17 mouse cellular contexts compared by ENCODE assay signal in the genomic region with DNA sequence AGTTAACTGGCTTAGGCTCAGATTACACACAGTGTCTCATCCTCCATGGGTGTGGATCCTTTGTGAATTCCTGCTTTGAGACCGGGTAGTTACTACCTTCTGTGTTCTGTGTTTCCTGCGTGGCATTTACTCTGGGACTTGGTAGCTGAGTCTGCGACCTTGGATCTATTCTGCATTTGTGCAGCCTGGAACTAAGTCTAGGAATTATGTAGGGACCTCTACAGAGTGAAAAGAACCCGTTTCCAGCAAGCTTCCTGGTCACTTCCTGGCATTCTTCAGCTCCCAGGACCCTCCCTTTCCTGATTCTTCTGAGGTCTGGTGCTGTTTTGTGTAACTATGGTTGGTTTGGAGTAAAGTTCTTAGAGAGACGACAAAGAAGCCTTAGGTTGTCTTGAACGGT. TPM values are rescaled to one million over a fixed set of nuclear protein-coding genes. Genes with fewer than 3 reads are reported as not detected.
DNase-seq lines count a peak whose midpoint lies in the region; TF ChIP-seq lines count a peak whose summit lies in the region.
"Had no signal": no experiment of that assay in that cellular context is flagged by ENCODE, and none has a peak within 500 bp of the region (broad histone marks: within the 10 kb centered on the region; RNA-seq: fewer than 3 reads in every experiment).

No protein-coding gene starts in this region.

- H3K27me3 ChIP-seq in E14TG2a.4 (ENCODE audit: insufficient read depth, low read length) = no peaks in the 10 kb centered on the region; the same call in 1 of the 2 replicates
- H3K27me3 ChIP-seq in heart, adult 2 months (ENCODE audit: control insufficient read depth, insufficient read depth, low read length) = no peaks in the 10 kb centered on the region
- H3K27me3 ChIP-seq: forebrain, embryonic 13.5 days; stomach, embryonic 15.5 days had no signal

- no peak for TF ChIP-seq CTCF in E14TG2a.4 (conservative IDR thresholded peaks at IDR 0.05; ENCODE audit: low read length)
- TF ChIP-seq CTCF in heart, adult 2 months (IDR thresholded peaks at IDR 0.05) = no peak

- H3K79me2 ChIP-seq in heart, adult 2 months (replicated peaks; ENCODE audit: control insufficient read depth, insufficient read depth, low read length) = no peaks in the 10 kb centered on the region

- no peaks in the 10 kb centered on the region for H3K36me3 ChIP-seq in E14TG2a.4 (ENCODE audit: insufficient read depth, low read length)
- H3K36me3 ChIP-seq in heart, adult 2 months (ENCODE audit: control insufficient read depth, insufficient read depth, low read length) = no peaks in the 10 kb centered on the region
- H3K36me3 ChIP-seq: stomach, embryonic 15.5 days had no signal

- peak; percentile 20 for DNase-seq in kidney, adult 11 months
- no peak for DNase-seq in kidney, postnatal 4 days
- peak in 1 of 2 experiments; percentile 51 for DNase-seq in heart, adult 2 months
- peak; percentile 15 to 26 for DNase-seq in heart, postnatal 10 days
- DNase-seq in MN1 (ENCODE audit: low spot score) = no peak
- DNase-seq in layer of hippocampus, adult 18-20 months (ENCODE audit: low spot score in 2 of 2) = no peak
- no peak for DNase-seq in cerebellum, postnatal 25 days
- DNase-seq: B cell, adult 2 months; cerebellum, postnatal 10 days; thymus, postnatal 36 days had no signal

- intact Hi-C loops in heart, adult 2 months (cut with DNase I) = loop anchor here (2.0 kb wide), 2 partner anchors 50 to 76 kb away; no protein-coding TSS in a partner anchor
- intact Hi-C loops in heart, postnatal 10 days (cut with DNase I) = no loop called here

- no peak overlapping the region for H3K9ac ChIP-seq in heart, adult 2 months (ENCODE audit: low read depth, low read length)
- H3K9ac ChIP-seq: forebrain, embryonic 13.5 days; hindbrain, embryonic 14.5 days; liver, embryonic 14.5 days; stomach, embryonic 15.5 days had no signal

- H3K4me1 ChIP-seq in E14TG2a.4 (replicated peaks; ENCODE audit: low read depth, low read length) = peaks cover 28% of the 10 kb centered on the region
- H3K4me1 ChIP-seq in heart, adult 2 months (ENCODE audit: control insufficient read depth, insufficient read depth, low read length) = peaks cover 6% of the 10 kb centered on the region
- H3K4me1 ChIP-seq: forebrain, embryonic 13.5 days; stomach, embryonic 15.5 days had no signal

- peak overlapping the region; percentile 75 for H3K27ac ChIP-seq in heart, adult 2 months
- H3K27ac ChIP-seq: forebrain, embryonic 13.5 days; hindbrain, embryonic 14.5 days; liver, embryonic 14.5 days; stomach, embryonic 15.5 days had no signal

- H3K9me3 ChIP-seq in E14TG2a.4 (ENCODE audit: low read length) = no peaks in the 10 kb centered on the region
- H3K9me3 ChIP-seq: forebrain, embryonic 13.5 days; stomach, embryonic 15.5 days had no signal

- WGBS in heart, adult 2 months = 40% methylated on average over 6 of the region's 6 CpGs

- TF ChIP-seq EP300 in heart, adult 2 months (IDR thresholded peaks at IDR 0.05; ENCODE audit: insufficient read depth, low read depth, low read length) = 0 out of 2 replicates have a peak, but pooled peaks have one; percentile 51

- TF ChIP-seq POLR2A in heart, adult 2 months (IDR thresholded peaks at IDR 0.05; ENCODE audit: insufficient read depth, low read depth, low read length) = peak; percentile 21; the same call in 1 of the 2 replicates

- H3K4me3 ChIP-seq in E14TG2a.4 (replicated peaks; ENCODE audit: low read length) = peak overlapping the region; percentile 59
- H3K4me3 ChIP-seq in heart, adult 2 months = peak overlapping the region; percentile 24; the same call in 1 of the 2 replicates
- H3K4me3 ChIP-seq: forebrain, embryonic 13.5 days; myocyte; stomach, embryonic 15.5 days had no signal

RNA-seq across cellular contexts. Expression of a gene that starts 18.1 kb away (rescaled TPM):
- total RNA-seq in heart, adult 2 months (2021) = 10 to 100 TPM in 1 of 2 experiments, 1 to 10 TPM in 1; 5.9 to 13.6 TPM
- polyA plus RNA-seq in heart, adult 2 months (2012; rRNA removed) = 26.4 and 52.5 TPM in 2 replicates
- 10 to 100 TPM; 12.9 to 37.4 TPM for total RNA-seq in heart, postnatal 10 days (2021)
- total RNA-seq in layer of hippocampus, adult 18-20 months (2021) = not detected
- total RNA-seq: left cerebral cortex, postnatal 10 days had no signal
- polyA plus RNA-seq: forebrain, embryonic 13.5 days; hindbrain, embryonic 14.5 days; liver, embryonic 14.5 days; myocyte; stomach, embryonic 15.5 days had no signal

RNA-seq across cellular contexts. Expression of a gene that starts 36.9 kb away (rescaled TPM):
- total RNA-seq in heart, adult 2 months (2021) = 1 to 10 TPM; 6.2 to 7.3 TPM
- 1.5 and 1.6 TPM in 2 replicates for polyA plus RNA-seq in heart, adult 2 months (2012; rRNA removed)
- 10 to 100 TPM; 14.5 to 15.8 TPM for total RNA-seq in heart, postnatal 10 days (2021)
- 1 to 10 TPM; 2.5 to 3.9 TPM for total RNA-seq in layer of hippocampus, adult 18-20 months (2021)

RNA-seq across cellular contexts. Expression of a gene that starts 57.2 kb away (rescaled TPM):
- total RNA-seq in heart, adult 2 months (2021) = 100 to 1,000 TPM; 337 to 385 TPM
- polyA plus RNA-seq in heart, adult 2 months (2012; rRNA removed) = 128 and 287 TPM in 2 replicates
- total RNA-seq in heart, postnatal 10 days (2021) = 100 to 1,000 TPM; 228 to 269 TPM
- total RNA-seq in layer of hippocampus, adult 18-20 months (2021) = 100 to 1,000 TPM; 905 to 926 TPM

Comparison
In these comparisons a context has a peak if more than half of its experiments do, and no peak if none do; other contexts are left out.
1. DNase-seq: peak in kidney, adult 11 months (single experiment) and heart, postnatal 10 days (2 of 2); none in kidney, postnatal 4 days (0 of 2), MN1 (single experiment), layer of hippocampus, adult 18-20 months (0 of 2) and cerebellum, postnatal 25 days (0 of 2).
2. RNA of a gene that starts 18.1 kb away (total RNA-seq): 12.9 to 37.4 TPM in heart, postnatal 10 days and 5.9 to 13.6 TPM in heart, adult 2 months; not detected in layer of hippocampus, adult 18-20 months; every median in the first group is over 4 times any median in the second.